Mouse (Mus musculus) megakaryocyte progenitor cell, adult 5-6 weeks (primary cell): ENCODE measurements at regions not wholly inside any gene's neighbourhood (a gene's known extent, or its start where the extent isn't known, plus 50 kb on each side); places are given as distances from the start of the nearest gene placed in this dataset.

Source experiments
- ATAC-seq: replicated peaks from 2 replicates; pipeline ENCODE4 v1.8.0; 2016; ENCODE audit warnings: mild to moderate bottlenecking, moderate TSS enrichment, inconsistent platforms; ENCODE audit not compliant: poor library complexity

DNA sequence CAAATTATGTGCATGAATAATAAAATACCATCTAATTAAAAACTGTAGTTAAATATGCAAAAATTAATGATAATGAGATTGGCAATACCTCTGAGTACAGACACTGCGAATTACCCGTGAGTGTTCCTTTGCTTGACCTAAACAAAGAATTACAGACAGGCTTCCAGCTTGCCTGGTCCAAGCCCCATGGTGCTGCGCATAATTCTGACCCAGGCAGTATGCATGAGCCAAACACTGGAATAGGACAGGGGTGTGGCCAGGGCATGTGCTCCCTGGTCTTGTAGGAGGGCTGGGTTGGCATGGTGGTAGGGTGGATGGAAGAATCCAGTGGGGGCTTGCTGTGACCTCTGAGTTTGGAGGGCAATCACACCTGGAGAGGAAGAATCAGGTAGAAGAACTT lies 172.8 kb upstream of the Irx3 start:
- ATAC-seq: no peak

DNA sequence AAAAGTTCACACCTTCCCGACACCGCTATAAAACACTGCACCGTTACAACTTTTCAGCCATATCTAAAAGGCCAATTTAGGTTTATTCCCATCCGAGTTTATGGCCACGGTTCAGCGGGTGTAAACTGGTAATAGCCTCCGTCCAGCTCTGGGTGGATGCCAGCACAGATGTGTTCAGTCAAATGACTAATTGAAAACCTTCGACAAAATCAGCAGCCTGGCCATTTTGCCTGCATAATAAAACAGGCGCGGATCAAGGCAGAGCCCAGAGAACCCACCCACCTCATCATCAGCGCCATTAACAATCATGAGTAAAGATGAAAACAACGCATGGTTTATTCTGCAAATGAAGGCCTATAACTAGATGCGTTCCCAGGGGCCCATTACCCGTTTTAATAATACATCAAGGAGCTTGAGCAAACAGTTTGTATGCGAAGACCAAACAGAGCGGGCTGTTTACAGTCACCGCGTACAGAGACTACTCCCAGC lies 172.1 kb upstream of the Irx3 start:
- ATAC-seq: no peak

DNA sequence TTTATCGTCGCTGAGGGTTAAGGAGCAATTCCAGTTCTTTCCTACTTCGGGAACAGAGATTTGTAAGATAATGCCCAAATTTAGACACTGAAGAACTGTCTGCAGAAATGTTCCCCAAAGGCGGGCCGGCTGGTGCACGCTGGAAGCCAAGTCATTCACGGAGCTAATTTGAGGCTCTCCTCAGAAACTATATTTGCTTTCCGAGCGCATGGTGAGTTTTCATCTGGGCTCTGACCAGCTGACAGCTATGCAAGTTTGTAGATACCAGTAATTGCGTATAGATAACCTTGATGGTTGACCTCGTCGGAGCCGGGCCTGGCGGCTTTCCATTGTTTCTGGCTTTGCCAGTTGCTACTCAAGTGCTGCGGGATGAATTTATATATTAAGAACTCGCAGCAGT lies 165.5 kb upstream of the Irx3 start:
- ATAC-seq: no peak

DNA sequence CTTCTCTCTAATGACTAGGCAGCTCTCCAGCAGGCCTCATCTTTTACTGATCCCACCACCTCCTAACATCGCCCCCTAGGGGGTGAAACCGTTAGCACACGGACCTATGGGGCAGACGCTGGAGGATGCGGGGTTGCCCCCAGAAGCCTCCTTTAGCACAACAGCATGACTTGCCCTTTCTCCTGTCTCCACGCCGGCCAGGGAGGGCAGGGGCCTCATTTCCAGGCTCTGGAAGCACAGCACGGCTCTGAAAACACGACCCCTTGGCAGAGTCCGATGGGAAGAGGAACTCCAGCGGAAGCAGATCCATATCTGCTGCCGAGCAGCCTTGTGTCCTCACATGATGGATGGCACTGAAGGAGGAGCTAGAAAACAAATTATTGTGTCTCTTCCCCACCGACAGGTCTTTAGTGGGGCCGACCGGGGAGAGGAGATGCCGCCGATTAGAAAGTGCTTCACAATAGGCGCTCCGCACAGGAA lies 165.1 kb upstream of the Irx3 start:
- peak; percentile 60; the same call in 1 of the 2 replicates for ATAC-seq

DNA sequence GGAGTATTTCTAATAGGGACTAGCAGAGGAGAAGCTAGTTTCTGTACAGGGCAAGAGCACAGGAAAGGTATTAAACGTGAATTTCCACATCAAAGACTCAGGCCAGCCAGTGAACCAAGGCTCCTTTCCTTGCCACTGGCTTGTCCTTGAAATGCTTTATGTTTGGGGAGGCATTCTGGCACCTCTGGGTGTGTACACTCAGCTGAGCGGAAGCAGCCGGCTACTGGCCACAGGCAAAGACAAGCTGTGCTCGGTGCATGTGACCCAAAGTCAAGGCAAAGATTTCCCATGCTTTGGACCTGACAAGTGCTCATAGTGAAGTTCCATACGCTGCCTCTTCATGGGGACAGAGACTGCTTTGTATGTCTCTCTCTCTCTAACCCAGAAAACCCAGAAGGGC lies 159.8 kb upstream of the Irx3 start:
- ATAC-seq: no peak

DNA sequence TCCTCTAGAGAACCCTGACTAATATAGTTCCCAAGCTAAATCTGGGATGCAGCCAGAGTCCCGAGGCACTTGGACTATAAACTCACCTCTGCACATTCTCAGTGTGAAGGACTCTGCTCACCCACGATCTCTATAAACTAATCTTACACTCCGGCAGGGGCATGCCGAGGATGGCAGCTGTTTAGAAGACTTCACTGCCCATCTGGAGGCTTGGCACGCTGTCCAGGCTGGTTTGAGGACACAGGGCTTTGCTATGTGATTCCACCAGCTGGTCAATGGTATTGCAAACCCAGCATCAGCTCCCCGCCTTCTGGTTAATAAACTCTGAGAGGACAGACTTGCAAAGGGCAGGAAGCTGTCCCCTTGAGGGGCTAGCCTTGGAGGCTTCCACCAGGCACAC lies 153.3 kb upstream of the Irx3 start:
- no peak for ATAC-seq

DNA sequence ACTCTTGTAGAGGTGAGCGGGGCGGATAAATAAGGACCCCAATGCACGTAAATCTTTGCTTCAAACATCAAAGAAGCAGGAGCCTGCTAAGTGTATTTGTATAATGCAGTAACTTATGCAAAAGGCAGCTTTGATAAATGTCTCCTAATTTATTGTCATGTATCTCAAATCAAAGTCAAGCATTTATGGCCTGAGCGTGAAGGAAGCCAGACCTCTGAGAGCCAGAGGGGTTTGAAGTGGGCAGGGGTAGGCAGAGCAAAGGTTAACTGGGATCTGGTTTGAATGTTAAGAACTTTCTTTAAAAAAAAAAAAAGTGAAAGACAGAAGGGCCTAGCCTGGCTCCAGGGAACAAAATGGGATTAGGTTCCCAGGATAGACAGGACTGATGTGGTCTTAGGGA lies 151.1 kb upstream of the Irx3 start:
- ATAC-seq: no peak

DNA sequence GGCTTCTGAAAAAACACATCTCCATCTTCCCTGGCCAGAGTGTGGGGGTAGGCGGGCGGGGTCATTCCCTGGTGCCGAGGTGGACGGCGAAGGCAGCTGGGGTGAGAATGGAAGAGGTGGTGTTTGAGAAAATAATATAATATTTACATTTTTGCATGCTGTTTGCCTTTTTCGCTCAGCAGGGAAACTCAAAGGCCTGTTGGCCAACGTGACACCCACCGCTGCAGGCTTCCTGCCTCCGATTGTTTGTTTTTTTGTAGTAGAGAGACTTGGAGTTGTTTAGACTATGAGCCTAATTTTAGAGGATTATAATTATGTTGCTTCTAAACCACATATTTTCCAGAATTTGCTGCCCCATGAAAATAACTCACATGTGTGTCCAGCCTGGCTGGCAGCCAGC lies 147.2 kb upstream of the Irx3 start:
- ATAC-seq: no peak

DNA sequence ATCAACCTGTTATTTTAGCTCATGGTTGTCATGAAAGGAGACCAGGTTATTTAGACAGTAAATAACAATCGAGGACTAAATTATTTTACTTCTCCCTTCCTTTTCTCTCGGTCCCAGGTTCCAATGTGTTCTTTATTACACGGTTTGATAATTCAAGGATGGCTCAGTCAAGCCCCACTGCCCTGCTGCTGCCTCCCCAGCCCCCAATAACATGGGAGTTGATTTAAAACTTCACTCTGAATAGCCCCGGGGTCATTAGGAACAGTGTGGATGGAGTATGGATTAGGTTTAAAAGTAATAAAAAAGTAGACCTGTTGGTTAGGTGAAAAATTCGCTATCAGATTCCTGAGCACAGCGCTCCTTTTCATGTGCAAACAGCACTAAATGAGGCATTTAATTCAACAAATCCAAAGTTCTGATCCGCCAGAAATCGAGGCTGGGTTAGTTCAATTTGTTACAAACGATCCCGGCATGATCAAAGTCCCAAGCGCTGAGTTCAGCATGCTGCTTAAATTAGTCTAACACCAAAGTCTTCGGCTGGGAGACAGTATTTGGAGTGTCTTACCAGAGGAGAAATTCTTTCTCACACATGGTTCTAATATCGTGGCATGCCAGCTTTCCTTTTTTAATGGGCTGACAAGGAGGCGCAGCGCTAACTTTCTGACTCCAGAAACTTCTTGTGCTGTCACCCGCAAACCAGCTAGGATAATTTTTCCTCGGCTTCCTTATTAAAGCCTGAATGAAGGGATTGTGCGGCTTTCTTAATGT lies 146.5 kb upstream of the Irx3 start:
- no peak for ATAC-seq

DNA sequence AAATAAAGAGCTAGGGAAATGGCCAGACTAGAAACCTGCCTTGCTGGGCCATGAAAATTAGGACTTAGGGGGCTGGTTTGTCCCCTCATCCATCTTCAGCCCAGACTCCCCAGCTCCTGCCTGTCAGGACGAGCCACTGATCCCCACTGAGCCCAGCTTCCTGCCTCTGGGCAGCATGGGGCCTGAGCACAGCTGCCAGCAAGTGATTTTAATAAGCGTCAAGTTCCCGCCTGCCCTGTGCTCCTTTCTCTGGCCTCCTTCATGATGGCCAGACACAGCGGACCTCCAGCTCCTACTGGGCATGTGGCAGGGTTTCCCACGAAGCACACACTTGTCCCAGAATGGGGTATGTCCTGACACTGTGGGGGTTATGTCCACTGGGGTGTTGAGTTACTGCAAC lies 139.1 kb upstream of the Irx3 start:
- no peak for ATAC-seq

DNA sequence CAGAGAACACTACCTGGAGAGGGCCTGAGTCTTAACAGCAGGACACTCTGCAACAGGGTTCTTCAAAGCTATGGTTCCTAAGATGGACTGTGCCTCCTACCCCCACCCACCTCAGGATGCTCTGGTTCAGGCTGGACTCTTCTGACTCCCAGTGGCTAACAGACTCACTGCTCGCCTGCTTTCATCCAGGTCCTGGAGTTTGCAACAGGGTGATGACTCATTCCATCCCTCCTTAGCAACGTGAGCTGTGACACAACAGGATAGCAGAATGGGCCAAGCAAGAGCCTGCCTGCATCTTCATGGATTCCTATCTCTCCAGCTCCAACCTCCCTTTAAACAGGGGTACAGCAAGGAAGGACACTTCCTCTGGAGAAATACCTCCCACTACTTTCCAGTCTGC lies 135.4 kb upstream of the Irx3 start:
- ATAC-seq: no peak

DNA sequence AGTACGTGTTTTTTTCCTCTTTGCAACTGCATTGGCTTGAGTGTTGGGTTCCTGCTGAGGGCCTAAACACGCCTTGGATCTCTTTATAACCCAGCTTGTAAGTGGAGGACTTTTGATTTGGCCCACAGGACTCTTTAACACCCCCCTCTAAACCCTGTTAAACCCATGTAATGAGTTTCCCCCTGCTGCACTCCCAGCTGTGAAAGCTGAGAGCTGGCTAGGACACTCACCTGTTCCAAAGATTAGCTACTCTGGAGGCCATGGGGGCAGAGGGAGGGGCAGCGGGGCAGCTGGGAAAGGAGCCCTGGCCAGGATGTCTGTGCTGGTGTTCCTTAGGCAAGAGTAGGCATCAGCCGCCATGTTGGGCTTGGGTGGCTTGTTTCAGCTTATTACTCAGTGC lies 128.7 kb upstream of the Irx3 start:
- no peak for ATAC-seq

DNA sequence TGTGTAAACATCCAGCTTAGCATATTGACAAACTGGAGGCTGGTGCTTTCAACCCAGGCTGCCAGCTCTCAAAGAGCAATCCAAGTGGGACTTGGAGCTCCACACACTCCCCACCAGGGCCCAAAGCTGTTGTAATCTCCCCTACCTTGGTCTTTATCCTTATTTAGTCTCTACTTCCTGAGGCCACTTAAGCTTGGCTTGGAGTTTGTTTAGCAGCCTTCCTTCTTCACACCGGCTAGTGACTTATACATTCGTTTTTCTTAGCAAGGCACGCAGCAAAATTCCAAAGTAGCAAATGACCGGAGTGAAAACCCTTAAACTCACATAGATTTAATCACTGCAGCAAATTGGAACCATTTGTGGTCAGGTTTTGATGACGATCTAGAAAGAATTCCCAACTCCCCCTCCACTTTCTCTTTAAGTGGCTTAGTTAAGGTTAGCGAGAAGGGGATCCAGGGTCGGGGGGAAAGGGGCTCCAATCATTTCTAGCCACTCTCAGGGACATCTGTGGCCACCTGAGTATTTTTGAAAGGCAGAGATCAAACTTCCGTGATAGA lies 124.2 kb upstream of the Irx3 start:
- ATAC-seq: no peak

DNA sequence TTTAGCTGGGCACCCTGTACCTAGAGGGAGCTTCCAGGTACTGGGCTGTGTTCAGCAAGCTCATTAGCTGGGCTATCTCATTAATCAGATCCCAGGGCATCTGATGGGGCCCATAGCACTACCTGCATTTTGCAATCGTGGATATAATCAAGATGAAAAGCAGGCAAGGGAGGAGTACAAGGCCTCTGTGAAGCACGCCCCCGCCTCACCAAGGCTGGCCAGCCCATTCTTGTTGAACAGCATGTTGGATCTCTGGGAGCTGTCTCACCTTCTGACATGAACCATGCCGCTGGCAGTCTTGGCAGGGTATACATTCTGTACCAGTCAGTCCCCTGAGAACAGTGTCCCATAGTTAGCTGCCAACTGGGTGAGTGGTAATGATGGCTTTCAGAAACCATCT lies 122.3 kb upstream of the Irx3 start:
- ATAC-seq: no peak

DNA sequence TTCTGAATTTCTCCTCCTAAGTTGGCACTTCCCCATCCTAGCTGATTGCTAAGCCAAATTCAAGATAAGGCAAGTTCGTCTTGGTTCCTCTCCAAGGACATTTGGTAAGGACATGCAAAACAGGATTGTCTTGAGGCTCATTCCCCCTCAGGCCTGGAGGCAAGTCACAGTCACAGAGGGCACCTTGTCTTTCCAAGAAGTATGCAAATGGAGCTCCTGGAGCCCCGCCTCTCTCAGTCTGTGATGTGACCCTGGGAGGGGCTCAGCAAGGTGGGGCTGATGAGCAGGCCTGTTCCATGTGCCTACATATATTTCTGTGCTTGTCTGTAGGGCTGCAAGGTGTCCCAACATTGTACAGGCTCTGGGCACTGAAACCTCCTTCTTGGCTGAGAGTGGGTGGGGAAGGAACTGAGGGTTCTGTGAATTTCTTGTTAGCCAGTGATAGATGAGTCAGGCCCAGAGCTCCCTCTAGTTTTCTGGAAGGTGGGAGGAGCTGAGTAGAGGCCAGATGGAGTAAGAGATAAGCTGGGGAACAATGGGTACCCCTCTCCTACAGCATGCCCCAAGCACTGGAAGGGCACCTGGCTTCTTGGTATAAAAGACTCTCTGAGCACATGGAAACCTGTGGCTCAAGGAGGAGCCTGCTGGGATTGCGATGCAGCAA lies 120.5 kb upstream of the Irx3 start:
- no peak for ATAC-seq

DNA sequence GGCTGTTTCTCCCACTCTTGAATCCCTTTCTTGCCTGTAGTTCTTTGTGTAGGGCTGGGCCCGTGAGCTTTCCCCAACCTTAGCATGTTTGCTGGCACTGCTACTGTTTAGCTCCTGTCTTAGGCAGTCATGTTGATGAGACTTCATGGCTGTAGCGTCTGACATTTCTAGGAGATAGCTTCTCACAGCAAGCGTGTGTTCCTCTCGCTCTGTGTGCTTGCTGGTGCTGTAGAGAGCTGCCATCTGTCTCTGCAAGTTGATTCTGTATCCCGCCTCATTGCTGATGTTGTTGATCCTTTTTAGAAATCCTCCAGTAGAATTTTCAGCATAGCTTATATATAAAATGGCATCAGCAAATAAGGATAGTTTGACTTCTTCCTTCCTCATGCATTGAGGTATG lies 116.0 kb upstream of the Irx3 start:
- ATAC-seq: no peak

DNA sequence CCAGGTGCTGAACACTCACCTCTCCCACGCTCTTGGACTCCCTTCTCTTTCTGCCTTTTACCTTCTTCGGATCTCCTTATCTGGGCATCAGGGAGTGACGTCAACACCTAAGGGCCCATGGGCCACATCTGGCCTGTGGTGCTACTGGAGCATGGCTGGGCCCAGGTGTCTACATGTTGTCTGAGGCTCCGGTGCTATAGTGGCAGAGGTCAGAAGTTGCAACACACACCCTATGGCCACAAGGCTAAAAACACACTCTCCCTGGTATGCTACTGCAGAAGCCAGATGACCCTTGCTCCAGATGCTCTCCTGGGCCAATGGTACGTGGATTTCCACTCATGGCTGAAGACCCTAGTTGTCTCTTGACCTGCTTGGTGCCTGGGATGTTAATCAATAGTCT lies 112.1 kb upstream of the Irx3 start:
- no peak for ATAC-seq

DNA sequence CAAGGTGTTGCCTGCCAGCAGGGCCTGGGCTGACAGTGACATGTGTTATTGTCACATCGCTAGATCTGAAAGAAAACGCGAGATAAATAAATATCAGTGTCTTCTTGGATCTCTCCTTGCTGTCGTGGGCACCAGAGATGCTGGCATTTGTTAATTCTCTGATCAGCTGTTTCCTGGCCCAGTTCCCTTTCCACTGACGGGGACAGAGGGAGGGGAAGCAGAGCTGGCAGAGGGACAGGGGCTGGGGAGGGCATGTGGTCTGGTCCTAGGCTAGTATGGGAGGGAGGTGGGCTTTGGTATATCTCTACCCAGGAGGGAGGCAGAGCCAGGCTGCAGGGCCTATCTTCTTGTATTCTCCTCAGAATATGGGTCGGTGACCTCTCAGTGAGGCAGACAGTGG lies 111.3 kb upstream of the Irx3 start:
- no peak for ATAC-seq

DNA sequence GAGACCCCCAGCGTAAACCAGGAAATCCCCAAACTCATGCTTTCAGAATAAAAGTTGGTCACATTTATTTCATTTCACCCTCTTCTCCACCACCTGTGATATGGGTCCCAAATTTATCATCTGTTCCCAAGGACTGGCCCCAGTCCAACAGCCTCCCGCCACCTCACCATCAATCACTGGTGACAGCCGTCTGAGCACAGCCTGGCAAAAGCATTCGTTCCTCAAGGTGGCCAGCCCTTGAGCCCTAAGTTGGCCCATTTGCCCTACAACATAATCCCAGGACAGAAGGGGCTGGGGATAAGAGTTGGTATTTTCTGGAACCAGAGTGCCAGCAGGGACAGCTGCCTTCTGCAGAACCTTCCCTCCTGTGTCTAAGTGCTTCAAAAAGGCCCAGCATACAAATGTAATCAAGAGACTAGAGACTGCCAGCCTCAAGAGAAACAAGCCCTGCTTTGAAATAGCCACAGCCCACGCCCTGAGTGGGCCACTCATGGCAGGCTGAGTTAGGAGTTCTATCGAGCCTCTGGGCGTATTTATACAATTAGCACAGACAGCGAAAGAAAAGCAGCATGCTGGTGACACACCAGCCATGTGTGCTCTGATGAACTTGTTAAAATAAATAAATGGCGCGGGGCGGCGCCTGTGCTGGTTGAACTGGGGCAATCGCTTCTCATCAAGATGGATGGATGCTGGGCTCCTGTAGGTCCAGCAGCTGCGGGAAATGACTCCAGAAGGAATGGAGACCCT lies 107.9 kb upstream of the Irx3 start:
- no peak for ATAC-seq

DNA sequence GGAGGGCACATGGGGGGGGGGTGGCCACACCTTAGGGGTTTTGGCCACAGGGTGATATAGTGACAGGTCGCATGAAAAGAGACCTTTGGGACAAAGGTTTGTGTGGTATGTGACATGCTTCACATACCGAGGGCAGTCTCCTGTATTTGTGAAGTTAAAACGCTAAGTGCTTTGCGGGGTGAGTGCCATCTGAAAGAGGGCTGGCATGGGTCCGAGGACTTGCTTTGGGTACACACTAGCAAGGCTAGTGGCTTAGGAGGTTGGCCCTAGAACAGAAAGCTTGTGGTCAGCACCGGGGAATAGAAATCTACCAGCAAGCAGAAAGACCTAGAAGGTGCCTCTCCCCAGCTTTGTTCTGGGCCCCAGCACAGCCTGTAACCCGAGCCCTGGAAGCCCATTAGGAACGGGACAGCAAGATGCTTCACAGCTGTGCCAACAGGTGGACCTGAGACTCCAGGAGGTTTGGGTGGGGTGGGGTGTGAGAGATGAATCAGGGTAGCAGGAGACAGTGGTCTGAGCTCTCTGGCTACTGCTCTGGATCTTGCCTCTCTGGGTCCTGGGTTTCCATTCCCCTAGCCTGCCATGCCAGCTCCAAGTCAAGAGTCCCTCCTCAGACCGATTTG lies 107.0 kb upstream of the Irx3 start:
- no peak for ATAC-seq

DNA sequence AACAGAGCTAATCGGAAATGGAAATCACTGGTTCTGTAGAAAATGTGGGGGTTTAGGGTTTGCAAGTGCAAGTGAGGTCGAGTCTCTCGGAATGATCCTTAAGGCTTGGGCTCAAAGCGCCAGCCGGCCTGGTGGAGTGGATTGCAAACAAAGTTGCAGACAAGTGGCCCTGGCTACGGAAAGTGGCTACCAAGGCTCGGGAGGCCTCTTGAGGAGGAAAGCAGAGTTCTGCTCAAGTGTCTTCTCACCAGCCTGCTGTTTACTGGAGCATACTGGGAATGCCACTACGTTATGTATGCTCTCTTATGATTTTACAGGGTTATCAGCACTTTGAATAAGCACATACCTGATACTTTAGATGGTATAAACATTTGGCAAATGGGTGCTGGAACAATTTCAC lies 105.3 kb upstream of the Irx3 start:
- ATAC-seq: no peak
